Mouse (Mus musculus): ENCODE measurements around the gene Cbx6. TPM values are rescaled to one million over a fixed set of nuclear protein-coding genes. Genes with fewer than 3 reads are reported as not detected.
A peak's percentile ranks its signal among the peaks of the same experiment; 100 is the strongest.

Gene Cbx6
- polyA plus RNA-seq, 1 experiment from 2014 or later: 18.9 TPM

DNA sequence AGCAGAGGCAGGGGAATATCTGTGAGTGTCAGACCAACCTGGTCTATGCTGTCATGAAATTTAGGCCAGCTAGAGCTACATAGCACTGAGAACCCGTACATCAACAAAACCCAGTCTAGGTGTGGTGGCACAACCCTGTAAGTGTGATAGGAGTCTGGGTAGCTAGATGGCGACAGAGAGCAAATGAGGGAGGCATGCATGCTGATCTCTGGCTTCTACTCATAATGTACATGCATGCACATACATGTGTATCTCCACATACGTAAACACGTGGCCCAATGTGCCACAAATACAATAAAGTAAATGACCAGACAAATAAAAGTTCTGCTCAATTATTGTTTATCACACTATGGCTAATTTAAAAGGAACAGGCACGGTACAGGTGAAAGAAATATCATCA lies 26.4 kb downstream of the Cbx6 start:
- Histone ChIP-seq H3K36me3 (no peaks in the 10 kb centered on the region), H3K27me3 (ENCODE audit: insufficient read depth, poor library complexity, severe bottlenecking) (peaks cover 85% of the 10 kb centered on the region), H3K4me3 (no peak overlapping the region), H3K9me3 (no peaks in the 10 kb centered on the region), H3K27ac (no peak overlapping the region), H3K4me1 (peaks cover 21% of the 10 kb centered on the region)
- WGBS: 32% methylated on average over 5 of the region's 5 CpGs
- no peak for DNase-seq (ENCODE audit: low spot score)

DNA sequence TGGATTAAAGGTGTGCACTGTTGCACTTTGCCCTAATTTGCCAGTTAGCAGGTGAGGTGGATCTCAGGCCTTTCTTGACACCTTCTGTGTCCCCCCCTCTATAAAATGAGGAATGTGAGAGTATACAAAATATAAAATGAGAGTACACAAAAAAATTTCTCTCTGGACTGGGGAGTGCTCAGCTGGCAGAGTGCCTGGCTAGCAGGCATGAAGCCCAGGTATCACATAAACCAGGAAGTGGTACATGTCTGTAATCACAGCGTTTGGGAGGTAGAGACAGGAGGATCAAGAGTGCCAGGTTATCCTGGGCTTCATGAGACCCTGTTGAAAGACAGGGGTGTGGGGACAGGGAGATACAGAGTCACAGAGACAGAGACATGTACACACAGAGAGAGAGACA lies 27.4 kb downstream of the Cbx6 start:
- H3K36me3 ChIP-seq: no peaks in the 10 kb centered on the region
- no peak for DNase-seq (ENCODE audit: low spot score)
- peaks cover 21% of the 10 kb centered on the region for H3K4me1 ChIP-seq
- peaks cover 92% of the 10 kb centered on the region for H3K27me3 ChIP-seq (ENCODE audit: insufficient read depth, poor library complexity, severe bottlenecking)
- WGBS: 47% methylated on average over 1 of the region's 1 CpGs
- no peaks in the 10 kb centered on the region for H3K9me3 ChIP-seq
- H3K27ac ChIP-seq: no peak overlapping the region
- no peak overlapping the region for H3K4me3 ChIP-seq

DNA sequence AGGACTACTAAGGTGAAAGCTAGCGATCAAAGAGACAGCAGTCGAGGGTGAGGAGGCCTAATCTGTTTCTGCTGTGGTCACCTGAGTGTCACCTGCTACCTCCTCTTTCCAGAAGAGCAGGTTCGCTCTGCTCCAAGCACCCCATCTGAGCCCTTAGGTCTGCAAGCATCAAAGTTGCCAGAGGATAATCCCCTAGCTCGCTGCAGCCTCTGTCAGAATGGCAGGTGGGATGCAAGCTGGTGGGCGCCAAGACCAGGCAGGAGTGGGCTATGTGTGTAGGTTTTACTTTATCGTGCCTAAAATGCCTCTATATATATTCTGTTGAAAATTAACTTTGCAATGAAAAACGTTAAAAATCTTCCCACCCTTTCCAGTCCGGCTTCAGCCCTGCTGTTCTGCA lies 29.2 kb downstream of the Cbx6 start:
- peaks cover 21% of the 10 kb centered on the region for H3K4me1 ChIP-seq
- H3K27ac ChIP-seq: peak overlapping the region; percentile 74; the same call in 1 of the 2 replicates
- no peak for DNase-seq (ENCODE audit: low spot score)
- H3K36me3 ChIP-seq: no peaks in the 10 kb centered on the region
- H3K27me3 ChIP-seq (ENCODE audit: insufficient read depth, poor library complexity, severe bottlenecking): peaks cover 94% of the 10 kb centered on the region
- WGBS: 25% methylated on average over 8 of the region's 8 CpGs
- no peaks in the 10 kb centered on the region for H3K9me3 ChIP-seq
- H3K4me3 ChIP-seq: peak overlapping the region; percentile 70

DNA sequence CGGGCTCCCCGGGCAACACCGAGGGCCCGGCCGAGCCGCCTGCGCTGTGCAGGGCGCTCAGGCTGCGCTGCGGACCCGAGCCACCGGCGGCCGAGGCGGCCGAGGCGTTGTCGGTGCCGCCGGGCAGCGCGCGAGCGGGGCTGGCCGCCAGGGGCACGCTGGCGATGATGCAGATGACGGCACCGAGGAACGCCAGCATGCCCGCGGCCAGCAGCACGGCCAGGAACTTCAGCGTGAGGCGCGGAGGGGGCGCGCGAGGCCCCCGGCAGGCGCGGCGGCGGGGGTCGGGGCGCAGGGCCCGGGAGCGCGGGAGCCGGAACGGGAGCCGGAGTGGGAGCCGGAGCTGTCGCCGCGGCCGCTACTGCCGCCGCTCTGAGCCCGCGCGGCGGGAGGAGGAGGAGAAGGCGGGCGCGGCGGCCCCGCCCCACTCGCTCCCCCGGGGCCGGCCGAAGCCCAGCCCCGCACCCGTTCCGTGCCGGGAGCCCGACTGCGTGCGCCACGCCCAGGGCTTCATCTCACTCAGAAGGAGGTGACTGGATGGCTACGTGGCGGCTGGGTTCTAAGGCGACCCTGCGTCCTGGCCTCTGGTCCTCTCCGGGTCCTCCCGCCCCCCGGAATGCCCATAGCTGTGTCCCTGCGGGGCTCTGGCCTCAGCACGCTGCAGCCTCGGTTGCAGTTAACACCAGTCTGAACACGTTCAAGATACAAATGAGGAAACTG lies 30.0 kb downstream of the Cbx6 start, which contains the start of gene Nptxr:
Gene Nptxr, minus strand, starts transcription at position 415 of the 720 bp plus-strand sequence.
- Histone ChIP-seq H3K27me3 (ENCODE audit: insufficient read depth, poor library complexity, severe bottlenecking) (peaks cover 92% of the 10 kb centered on the region), H3K27ac (peak within 1 kb of the TSS; percentile 74), H3K36me3 (no peaks in the 10 kb centered on the region), H3K4me3 (peak within 1 kb of the TSS; percentile 70), H3K9me3 (no peaks in the 10 kb centered on the region), H3K4me1 (peaks cover 21% of the 10 kb centered on the region)
- under 1% methylated on average over 85 of the region's 91 CpGs for WGBS
- no peak for DNase-seq (ENCODE audit: low spot score)

DNA sequence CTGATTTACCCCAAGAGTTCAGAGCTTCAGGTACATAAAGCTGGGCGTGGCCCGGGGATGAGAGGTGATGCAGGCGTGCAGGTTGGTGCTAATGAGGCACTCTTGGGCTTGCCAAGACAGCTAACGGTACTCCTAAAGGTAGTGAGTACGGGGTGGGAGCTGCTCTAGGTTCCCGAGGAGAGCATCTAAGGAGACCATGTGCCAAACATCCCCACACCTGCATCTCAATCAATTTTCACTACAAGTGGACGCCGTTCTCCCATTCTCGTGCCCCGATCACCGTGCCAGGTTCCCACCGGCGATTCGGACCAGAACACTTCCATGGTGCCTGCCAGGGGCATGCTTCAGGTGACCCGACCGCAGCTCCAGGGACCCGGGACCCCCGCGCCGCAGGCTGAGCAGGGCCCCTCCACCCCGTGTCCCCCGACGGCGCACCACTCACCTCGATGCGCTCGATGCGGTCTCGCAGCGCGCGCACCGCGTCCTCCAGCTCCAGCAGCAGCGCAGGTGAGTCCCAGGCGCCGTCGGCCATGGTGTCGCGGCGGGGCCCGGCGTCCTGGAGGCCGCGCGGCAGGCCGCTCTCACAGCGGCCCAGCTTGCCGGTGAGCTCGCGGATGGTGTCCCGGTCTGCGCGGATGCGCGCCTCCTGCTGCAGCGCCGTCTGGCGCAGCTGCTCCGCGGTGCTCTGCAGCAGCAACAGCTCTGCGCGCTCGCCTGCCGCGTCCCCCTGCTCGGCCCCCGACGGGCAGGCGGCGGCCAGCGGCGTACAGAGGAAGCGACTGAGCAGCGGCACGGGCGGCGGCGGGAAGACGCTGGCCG lies 30.7 kb downstream of the Cbx6 start:
- Histone ChIP-seq H3K36me3 (no peaks in the 10 kb centered on the region), H3K4me3 (peak overlapping the region; percentile 70), H3K27me3 (ENCODE audit: insufficient read depth, poor library complexity, severe bottlenecking) (peaks cover 84% of the 10 kb centered on the region), H3K9me3 (no peaks in the 10 kb centered on the region), H3K27ac (peak overlapping the region; percentile 74), H3K4me1 (peaks cover 21% of the 10 kb centered on the region)
- peak; percentile 74 for DNase-seq (ENCODE audit: low spot score)
- 5% methylated on average over 81 of the region's 81 CpGs for WGBS

DNA sequence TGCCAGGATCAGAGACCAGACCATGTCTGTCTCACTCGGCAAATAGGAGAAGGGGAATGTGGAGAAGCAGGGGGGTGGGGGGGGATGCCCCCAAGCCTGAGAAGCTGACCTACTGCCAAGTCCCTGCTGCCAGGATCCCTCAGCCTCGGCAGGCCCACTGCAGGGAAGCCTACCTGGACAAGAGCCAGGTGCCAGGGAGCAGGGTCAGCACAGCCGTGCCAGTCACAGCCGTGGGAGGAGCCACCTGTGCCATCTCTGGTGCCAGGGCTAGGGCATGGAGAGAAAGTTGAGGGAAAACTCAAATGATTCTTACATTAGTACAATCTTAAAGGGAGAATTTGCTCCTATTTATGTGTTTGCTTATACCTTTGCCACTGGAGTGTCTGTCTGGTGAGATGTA lies 32.2 kb downstream of the Cbx6 start:
- H3K36me3 ChIP-seq: no peaks in the 10 kb centered on the region
- no peak for DNase-seq (ENCODE audit: low spot score)
- no peak overlapping the region for H3K27ac ChIP-seq
- H3K4me3 ChIP-seq: no peak overlapping the region
- H3K27me3 ChIP-seq (ENCODE audit: insufficient read depth, poor library complexity, severe bottlenecking): peaks cover 86% of the 10 kb centered on the region
- no peaks in the 10 kb centered on the region for H3K9me3 ChIP-seq
- WGBS: 56% methylated on average over 4 of the region's 4 CpGs
- H3K4me1 ChIP-seq: peaks cover 21% of the 10 kb centered on the region

DNA sequence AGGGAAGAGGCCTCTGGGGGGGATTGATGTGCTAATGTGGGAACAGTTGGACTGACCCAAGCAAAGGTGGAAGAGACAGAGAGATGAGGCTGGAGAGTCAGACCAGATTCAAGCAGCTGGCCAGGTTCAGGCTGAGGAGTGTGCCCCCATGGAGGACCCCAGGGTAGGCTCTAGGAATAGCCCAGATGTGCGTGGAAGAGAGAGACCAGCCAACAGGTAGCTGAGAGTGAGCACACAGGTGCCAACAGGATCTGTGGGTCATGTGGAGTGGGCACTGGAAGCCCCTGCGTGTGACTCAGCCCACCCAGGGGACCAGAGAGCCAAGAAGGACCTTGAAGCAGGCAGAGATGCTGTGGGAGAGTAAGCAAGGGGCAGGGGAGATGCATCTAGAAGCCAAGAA lies 32.8 kb downstream of the Cbx6 start:
- H3K4me3 ChIP-seq: no peak overlapping the region
- DNase-seq (ENCODE audit: low spot score): no peak
- 65% methylated on average over 2 of the region's 2 CpGs for WGBS
- peaks cover 21% of the 10 kb centered on the region for H3K4me1 ChIP-seq
- no peak overlapping the region for H3K27ac ChIP-seq
- H3K27me3 ChIP-seq (ENCODE audit: insufficient read depth, poor library complexity, severe bottlenecking): peaks cover 86% of the 10 kb centered on the region
- no peaks in the 10 kb centered on the region for H3K9me3 ChIP-seq
- H3K36me3 ChIP-seq: no peaks in the 10 kb centered on the region

DNA sequence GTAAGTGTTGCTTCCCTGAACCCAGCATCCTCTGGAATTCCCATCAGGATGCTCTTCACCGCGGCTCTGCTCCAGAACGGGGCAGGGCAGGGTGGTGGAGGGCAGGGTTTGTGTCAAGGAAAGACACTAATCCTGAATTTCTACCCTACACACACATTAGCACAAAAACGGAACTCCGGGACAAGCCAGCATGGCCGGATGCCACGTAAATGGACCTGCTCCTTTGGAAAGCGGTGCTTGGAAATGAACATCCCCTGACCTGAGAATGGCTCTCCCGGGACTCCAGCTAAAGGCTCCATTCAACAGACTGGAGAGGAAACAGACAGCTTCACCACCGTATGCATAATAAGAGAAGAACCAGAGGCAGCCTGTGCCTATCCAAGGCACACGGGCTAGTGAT lies 33.8 kb downstream of the Cbx6 start:
- H3K27me3 ChIP-seq (ENCODE audit: insufficient read depth, poor library complexity, severe bottlenecking): peaks cover 84% of the 10 kb centered on the region
- H3K4me3 ChIP-seq: no peak overlapping the region
- DNase-seq (ENCODE audit: low spot score): no peak
- WGBS: 65% methylated on average over 11 of the region's 11 CpGs
- no peak overlapping the region for H3K27ac ChIP-seq
- no peaks in the 10 kb centered on the region for H3K9me3 ChIP-seq
- H3K4me1 ChIP-seq: peaks cover 21% of the 10 kb centered on the region
- no peaks in the 10 kb centered on the region for H3K36me3 ChIP-seq

DNA sequence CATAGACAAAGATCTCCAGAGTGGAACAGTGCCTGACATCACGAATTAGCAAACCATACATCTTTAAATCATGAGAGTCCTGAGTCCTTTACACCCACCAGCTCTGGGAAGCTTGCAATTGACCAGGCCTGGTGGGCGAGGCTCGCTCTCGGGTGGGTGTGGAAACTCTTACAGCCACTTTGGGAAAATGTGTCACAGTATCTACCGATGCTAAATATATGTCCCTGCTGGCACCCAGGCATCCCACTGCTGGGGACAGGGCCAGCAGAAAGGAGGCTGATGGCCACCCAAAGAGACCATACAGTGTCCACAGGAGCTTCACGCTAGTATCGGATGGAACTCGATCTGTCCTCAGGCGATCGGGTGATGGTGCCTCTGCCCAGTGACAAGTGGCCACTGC lies 35.9 kb downstream of the Cbx6 start:
- Histone ChIP-seq H3K36me3 (no peaks in the 10 kb centered on the region), H3K4me3 (no peak overlapping the region), H3K9me3 (no peaks in the 10 kb centered on the region), H3K4me1 (peaks cover 10% of the 10 kb centered on the region), H3K27ac (no peak overlapping the region), H3K27me3 (ENCODE audit: insufficient read depth, poor library complexity, severe bottlenecking) (peaks cover 84% of the 10 kb centered on the region)
- 80% methylated on average over 10 of the region's 10 CpGs for WGBS
- no peak for DNase-seq (ENCODE audit: low spot score)

DNA sequence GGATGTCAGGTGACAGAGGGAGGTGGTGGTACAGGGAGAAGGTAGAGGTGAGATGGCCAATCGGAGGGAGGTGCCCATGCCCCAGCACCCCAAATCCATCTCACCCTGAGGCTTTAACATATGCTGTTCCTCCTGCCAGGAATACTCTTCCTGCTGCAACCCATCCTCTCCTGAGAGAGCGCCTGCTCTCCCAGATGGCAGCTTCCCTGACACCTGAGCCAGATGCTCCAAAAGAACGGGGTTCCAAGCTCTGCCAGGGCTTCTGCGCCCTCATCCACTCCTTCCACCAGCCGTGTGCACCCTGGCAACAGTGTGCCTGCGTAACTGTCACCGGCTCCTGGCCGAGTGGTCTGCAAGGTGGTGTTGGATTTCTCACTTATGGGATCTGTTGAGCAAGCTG lies 36.8 kb downstream of the Cbx6 start:
- H3K4me3 ChIP-seq: no peak overlapping the region
- WGBS: 83% methylated on average over 8 of the region's 8 CpGs
- no peak overlapping the region for H3K27ac ChIP-seq
- H3K4me1 ChIP-seq: peaks cover 7% of the 10 kb centered on the region; the same call in 1 of the 2 replicates
- no peaks in the 10 kb centered on the region for H3K36me3 ChIP-seq
- H3K27me3 ChIP-seq (ENCODE audit: insufficient read depth, poor library complexity, severe bottlenecking): peaks cover 84% of the 10 kb centered on the region
- H3K9me3 ChIP-seq: no peaks in the 10 kb centered on the region
- DNase-seq (ENCODE audit: low spot score): no peak

DNA sequence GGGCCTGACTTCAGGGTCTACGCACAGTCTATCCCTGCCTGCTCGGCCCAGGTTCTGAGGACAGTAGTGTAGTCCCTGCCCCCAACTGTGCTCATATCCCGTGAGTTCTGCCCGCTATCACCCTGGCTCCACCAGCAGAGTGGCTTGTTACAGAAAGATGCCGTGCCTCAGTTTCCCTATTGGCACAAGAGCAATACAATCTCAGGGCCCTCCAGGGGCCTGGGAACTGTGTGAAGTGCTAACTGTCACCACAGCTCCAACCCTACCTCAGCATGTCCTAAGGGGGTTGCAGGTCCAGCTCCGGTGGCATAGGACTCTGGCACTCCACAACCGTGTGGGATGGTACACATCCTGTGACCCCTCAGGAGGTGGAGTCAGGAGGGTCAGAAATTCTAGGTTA lies 37.4 kb downstream of the Cbx6 start:
- peaks cover 84% of the 10 kb centered on the region for H3K27me3 ChIP-seq (ENCODE audit: insufficient read depth, poor library complexity, severe bottlenecking)
- 81% methylated on average over 7 of the region's 7 CpGs for WGBS

DNA sequence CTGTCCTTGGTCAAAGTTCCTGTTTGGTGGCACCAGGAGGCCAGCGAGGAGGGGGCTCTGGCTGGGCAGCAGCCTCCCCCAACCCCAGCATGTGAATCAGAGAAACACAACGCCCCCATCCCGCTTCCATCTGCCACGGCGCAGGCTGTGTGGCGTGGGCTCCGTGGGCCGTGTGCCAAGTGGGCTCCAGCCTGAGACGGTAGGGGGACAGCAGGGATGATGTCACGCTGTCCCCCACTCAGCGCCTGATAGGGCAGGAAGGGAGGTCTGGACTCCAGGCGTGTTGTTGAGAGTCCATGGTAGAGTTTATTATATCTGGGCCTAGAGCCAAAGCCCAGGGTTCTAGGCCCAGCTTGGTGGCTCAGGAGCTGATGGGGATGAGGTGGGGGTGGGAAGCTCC lies 38.2 kb downstream of the Cbx6 start:
- Histone ChIP-seq H3K4me3 (no peak overlapping the region), H3K36me3 (no peaks in the 10 kb centered on the region), H3K4me1 (peaks cover 10% of the 10 kb centered on the region; the same call in 1 of the 2 replicates), H3K27me3 (ENCODE audit: insufficient read depth, poor library complexity, severe bottlenecking) (peaks cover 83% of the 10 kb centered on the region), H3K9me3 (no peaks in the 10 kb centered on the region), H3K27ac (no peak overlapping the region)
- DNase-seq (ENCODE audit: low spot score): no peak
- WGBS: 80% methylated on average over 12 of the region's 12 CpGs

More for the DNA sequence above, 37.4 kb downstream of the Cbx6 start:
- Histone ChIP-seq H3K4me1 (peaks cover 10% of the 10 kb centered on the region; the same call in 1 of the 2 replicates), H3K9me3 (no peaks in the 10 kb centered on the region), H3K27ac (no peak overlapping the region), H3K36me3 (no peaks in the 10 kb centered on the region), H3K4me3 (no peak overlapping the region)
- no peak for DNase-seq (ENCODE audit: low spot score)

DNA sequence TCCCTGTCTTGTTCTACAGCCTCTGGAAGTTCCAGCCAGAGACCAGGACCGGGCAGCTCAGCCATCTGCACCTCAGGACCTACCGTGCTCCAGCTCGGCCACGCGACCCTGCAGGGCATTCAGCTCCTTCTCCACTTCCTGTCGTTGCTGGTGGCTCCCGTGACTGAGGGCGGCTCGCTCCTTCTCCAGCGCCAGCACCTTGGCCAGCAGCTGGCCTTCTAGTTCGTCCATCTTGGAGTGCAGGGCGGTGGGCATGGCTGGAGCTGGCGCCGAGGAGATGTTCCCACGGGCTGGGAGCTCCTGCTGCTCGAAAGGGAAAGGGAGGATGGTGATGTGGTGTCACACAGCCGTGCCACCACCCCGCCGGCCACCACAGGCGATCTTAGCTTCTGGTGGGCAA lies 40.3 kb downstream of the Cbx6 start:
- H3K4me3 ChIP-seq: no peak overlapping the region
- 17% methylated on average over 20 of the region's 20 CpGs for WGBS
- no peak for DNase-seq (ENCODE audit: low spot score)
- H3K27me3 ChIP-seq (ENCODE audit: insufficient read depth, poor library complexity, severe bottlenecking): peaks cover 88% of the 10 kb centered on the region
- no peak overlapping the region for H3K27ac ChIP-seq
- no peaks in the 10 kb centered on the region for H3K36me3 ChIP-seq
- H3K9me3 ChIP-seq: no peaks in the 10 kb centered on the region
- peaks cover 10% of the 10 kb centered on the region; the same call in 1 of the 2 replicates for H3K4me1 ChIP-seq
